8 mouse cellular contexts compared by ENCODE assay signal in the genomic region with DNA sequence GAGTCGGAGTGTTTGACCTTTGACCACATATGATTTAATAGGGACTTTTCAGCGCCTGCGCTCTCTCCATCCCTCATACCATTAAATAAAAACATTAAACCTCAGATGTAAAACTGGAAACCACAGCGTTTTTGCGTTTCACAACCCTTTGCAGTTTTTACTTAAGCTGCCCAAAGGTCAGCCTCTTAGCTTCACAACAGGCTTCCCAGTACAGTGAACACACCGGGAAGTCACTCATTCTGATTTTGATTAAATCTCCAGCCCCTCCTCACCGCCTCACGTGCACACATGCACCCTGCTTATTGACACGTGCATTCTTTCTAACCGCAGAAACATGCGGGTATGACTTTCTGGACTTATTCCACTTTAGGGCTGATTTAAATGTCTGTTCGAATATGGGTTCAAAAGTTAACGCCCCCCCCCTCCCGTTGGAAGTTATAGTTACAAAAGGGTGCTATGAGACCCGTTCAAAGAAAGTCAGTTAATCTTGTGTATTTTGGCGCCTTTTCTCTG.
DNase-seq lines count a peak whose midpoint lies in the region; ATAC-seq lines count a peak whose summit lies in the region.

No protein-coding gene starts in this region.

- H3K27ac ChIP-seq in heart, embryonic 10.5 days, result peak overlapping the region; percentile 94
- H3K27ac ChIP-seq in forebrain, embryonic 12.5 days, result peak overlapping the region; percentile 95

- H3K36me3 ChIP-seq in heart, embryonic 10.5 days, result no peaks in the 10 kb centered on the region
- no peaks in the 10 kb centered on the region for H3K36me3 ChIP-seq in forebrain, embryonic 12.5 days (replicated peaks)

- no peaks in the 10 kb centered on the region for H3K9me3 ChIP-seq in heart, embryonic 10.5 days
- H3K9me3 ChIP-seq in forebrain, embryonic 12.5 days, result no peaks in the 10 kb centered on the region

- ATAC-seq in forebrain, embryonic 12.5 days (ENCODE audit: low FRiP score), result no peak
- no peak for ATAC-seq in megakaryocyte progenitor cell, adult 5-6 weeks (replicated peaks; ENCODE audit: poor library complexity)

- no peaks in the 10 kb centered on the region for H3K27me3 ChIP-seq in heart, embryonic 10.5 days (ENCODE audit: insufficient read depth, poor library complexity, severe bottlenecking)
- H3K27me3 ChIP-seq in forebrain, embryonic 12.5 days, result no peaks in the 10 kb centered on the region

- H3K4me2 ChIP-seq in forebrain, embryonic 12.5 days, result peak overlapping the region; percentile 95

- peak overlapping the region; percentile 63 for H3K4me3 ChIP-seq in heart, embryonic 10.5 days
- peak overlapping the region; percentile 95 for H3K4me3 ChIP-seq in forebrain, embryonic 12.5 days (replicated peaks)

- WGBS in heart, embryonic 10.5 days, result 13% methylated on average over 16 of the region's 16 CpGs
- 4% methylated on average over 16 of the region's 16 CpGs for WGBS in forebrain, embryonic 12.5 days

- peak overlapping the region; percentile 71 for H3K9ac ChIP-seq in forebrain, embryonic 12.5 days

- peaks cover 55% of the 10 kb centered on the region for H3K4me1 ChIP-seq in heart, embryonic 10.5 days
- H3K4me1 ChIP-seq in forebrain, embryonic 12.5 days, result peaks cover 52% of the 10 kb centered on the region

- peak; percentile 75 for DNase-seq in heart, embryonic 10.5 days (ENCODE audit: low spot score)
- DNase-seq in heart, adult 9 months (ENCODE audit: low spot score in 2 of 2), result no peak
- peak; percentile 69 for DNase-seq in kidney, adult 18-20 months
- DNase-seq in mesoderm, embryonic 11.5 days (ENCODE audit: low read depth, low spot score), result peak; percentile 48
- DNase-seq in urinary bladder, postnatal 10 days (ENCODE audit: low spot score), result no peak
- DNase-seq in thymus, postnatal 10 days (ENCODE audit: low spot score in 2 of 2), result no peak

Comparison
In these comparisons a context has a peak if more than half of its experiments do, and no peak if none do; other contexts are left out.
1. DNase-seq: peak in heart, embryonic 10.5 days (single experiment), kidney, adult 18-20 months (single experiment) and mesoderm, embryonic 11.5 days (single experiment); none in heart, adult 9 months (0 of 2), urinary bladder, postnatal 10 days (single experiment) and thymus, postnatal 10 days (0 of 2).